Mouse (Mus musculus) hindbrain, embryonic 10.5 days (tissue): ENCODE results near the gene Gria4. TPM values are rescaled to one million over a fixed set of nuclear protein-coding genes. Genes with fewer than 3 reads are reported as not detected.
A peak's percentile ranks its signal among the peaks of the same experiment; 100 is the strongest.
"Not testable (repeated sequence)": the region's sequence is repeated elsewhere in the genome, so short reads cannot be mapped to it uniquely, and the experiment has no call there.

ENCODE experiments used
- DNase-seq: peaks from one replicate; pipeline ENCODE4 v3.0.0-alpha.2; 2017; ENCODE audit warnings: low spot score
- H3K27ac ChIP-seq: fragments of 300-500 bp; sonication (generic); 2 replicates; pipeline ENCODE4 v1.5.1; 2016; ENCODE audit warnings: mild to moderate bottlenecking, moderate library complexity
- H3K27me3 ChIP-seq: fragments of 300-500 bp; sonication (generic); 2 replicates; pipeline ENCODE4 v1.6.1; 2016; ENCODE audit warnings: mild to moderate bottlenecking; ENCODE audit not compliant: poor library complexity, insufficient read depth, severe bottlenecking
- H3K36me3 ChIP-seq: fragments of 300-500 bp; sonication (generic); 2 replicates; pipeline ENCODE4 v1.6.1; 2016; ENCODE audit warnings: mild to moderate bottlenecking, moderate library complexity
- H3K4me1 ChIP-seq: fragments of 300-500 bp; sonication (generic); replicated peaks from 2 replicates; pipeline ENCODE4 v1.6.1; 2016; ENCODE audit warnings: mild to moderate bottlenecking
- H3K4me3 ChIP-seq: fragments of 300-500 bp; sonication (generic); 2 replicates; pipeline ENCODE4 v1.5.1; 2016; ENCODE audit warnings: mild to moderate bottlenecking, moderate library complexity
- H3K9me3 ChIP-seq: fragments of 300-500 bp; sonication (generic); 2 replicates; pipeline ENCODE4 v1.6.1; 2016; ENCODE audit warnings: mild to moderate bottlenecking, moderate library complexity
- WGBS: fragments of 180-500 bp; shearing (Covaris S2); methylation state at CpG from one replicate; pipeline ENCODE4 v1.1.7; 2016; 5-methylcytosine and 5-hydroxymethylcytosine counted together
- polyA plus RNA-seq: library from polyadenylated mRNA; unstranded; fragments of >200 nt; fragmentation: Nextera tagmentation; extraction: Ambion mirVana; gene quantifications from 2 replicates; pipeline ENCODE4 v1.2.1, GENCODE M21; 2016

Gene Gria4
- 6.2 and 8.0 TPM in 2 replicates for polyA plus RNA-seq

DNA sequence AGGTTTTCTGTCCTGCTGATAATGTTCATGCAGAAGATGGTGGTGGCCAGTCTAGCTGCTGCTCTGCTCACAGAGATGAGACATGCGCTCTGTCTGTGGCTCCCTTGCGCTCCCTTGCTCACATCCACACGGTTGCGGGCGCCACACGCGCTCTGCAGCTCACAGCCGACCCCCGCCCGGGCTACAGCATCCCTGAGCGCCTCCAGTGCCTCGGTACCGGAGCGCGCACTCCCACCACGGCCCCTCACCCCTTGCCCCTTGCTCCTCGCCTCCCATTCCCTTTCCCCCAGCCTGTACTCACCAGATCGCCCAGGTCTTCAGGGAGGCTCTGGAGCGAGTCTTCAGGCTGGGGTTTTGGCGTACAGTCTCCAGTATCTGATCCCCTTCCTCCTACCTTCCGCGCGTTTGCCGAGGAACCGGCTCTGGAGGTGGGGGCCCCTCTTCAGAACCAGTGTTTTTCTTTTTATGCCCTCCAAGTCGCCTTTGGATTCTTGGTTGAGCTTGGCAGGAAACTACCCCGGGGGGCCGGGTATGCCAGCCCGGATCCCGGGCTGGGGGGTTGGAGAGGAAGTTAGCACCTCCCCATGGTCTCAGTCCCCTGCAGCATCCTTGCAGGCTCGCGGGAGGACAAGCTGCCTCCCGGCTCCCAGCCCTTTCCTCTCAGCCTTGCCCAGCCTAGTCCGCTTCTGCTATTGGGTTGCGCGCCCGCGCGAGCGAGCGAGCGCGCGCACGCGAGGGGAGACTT lies at the start of gene Gria4:
Gene Gria4, minus strand, starts transcription at position 691 of the 745 bp plus-strand sequence.
- under 1% methylated on average over 46 of the region's 46 CpGs for WGBS
- no peaks in the 10 kb centered on the region; the same call in 1 of the 2 replicates for H3K4me1 ChIP-seq
- H3K9me3 ChIP-seq = no peaks in the 10 kb centered on the region
- peak within 1 kb of the TSS; percentile 66 for H3K4me3 ChIP-seq
- H3K27ac ChIP-seq = peak within 1 kb of the TSS; percentile 86
- DNase-seq = peak; percentile 84
- no peaks in the 10 kb centered on the region for H3K36me3 ChIP-seq
- no peaks in the 10 kb centered on the region for H3K27me3 ChIP-seq

DNA sequence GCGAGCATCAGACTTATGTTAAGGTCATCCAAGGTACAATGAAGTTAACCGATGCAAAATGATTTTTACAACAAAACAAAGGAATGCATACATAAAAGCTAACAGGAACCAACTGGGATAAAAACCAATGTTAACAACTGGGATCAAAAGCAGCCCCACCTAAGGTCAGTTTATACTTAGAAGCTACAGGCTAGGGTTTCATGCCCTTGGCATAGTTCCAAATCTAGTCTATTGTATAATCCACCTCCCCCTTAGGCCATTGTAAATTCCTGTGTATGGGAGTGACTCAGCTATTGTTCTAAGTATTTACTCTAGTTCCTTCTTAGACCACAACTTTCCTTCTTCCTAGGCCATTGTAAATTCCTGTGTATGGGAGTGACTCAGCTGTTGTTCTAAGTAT lies 14.9 kb upstream of the Gria4 start:
- H3K36me3 ChIP-seq, H3K27ac ChIP-seq, DNase-seq, H3K27me3 ChIP-seq, H3K4me3 ChIP-seq, H3K4me1 ChIP-seq: not testable (repeated sequence)
- peaks cover 13% of the 10 kb centered on the region for H3K9me3 ChIP-seq
- WGBS = 87% methylated on average over 2 of the region's 2 CpGs

GRCm38 (mm10) chr9:4803151-4803755 lies 7.2 kb upstream of the Gria4 start:
- Histone ChIP-seq H3K36me3 (no peaks in the 10 kb centered on the region), H3K4me1 (0 out of 2 replicates have a peak, but pooled peaks cover 3% of the 10 kb centered on the region), H3K27ac (no peak overlapping the region), H3K9me3 (no peaks in the 10 kb centered on the region), H3K27me3 (no peaks in the 10 kb centered on the region), H3K4me3 (no peak overlapping the region)
- peak; percentile 2 for DNase-seq
- 57% methylated on average over 7 of the region's 7 CpGs for WGBS

DNA sequence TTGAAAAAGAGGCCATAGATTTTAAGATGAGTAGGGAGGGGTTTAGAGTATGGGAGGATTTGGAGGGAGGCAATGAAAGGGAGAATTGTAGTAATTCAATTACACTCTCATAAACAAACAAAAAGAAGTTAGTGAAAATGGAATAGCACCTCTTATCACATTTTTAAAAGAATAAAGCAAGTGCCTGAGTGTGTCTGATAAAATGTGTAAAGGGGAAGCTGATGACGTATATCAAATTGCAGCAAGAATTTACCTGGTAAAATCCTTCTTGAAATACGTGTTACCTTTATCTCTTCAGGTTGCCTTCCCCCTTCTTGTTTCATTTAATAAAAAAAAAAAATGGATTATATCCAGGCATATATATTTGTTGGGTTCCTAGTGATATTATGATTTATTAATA lies 1.4 kb upstream of the Gria4 start:
- H3K27ac ChIP-seq = no peak overlapping the region
- no peaks in the 10 kb centered on the region for H3K36me3 ChIP-seq
- no peak for DNase-seq
- H3K9me3 ChIP-seq = no peaks in the 10 kb centered on the region
- WGBS = 90% methylated on average over 2 of the region's 2 CpGs
- no peak overlapping the region for H3K4me3 ChIP-seq
- no peaks in the 10 kb centered on the region for H3K27me3 ChIP-seq
- no peaks in the 10 kb centered on the region; the same call in 1 of the 2 replicates for H3K4me1 ChIP-seq

DNA sequence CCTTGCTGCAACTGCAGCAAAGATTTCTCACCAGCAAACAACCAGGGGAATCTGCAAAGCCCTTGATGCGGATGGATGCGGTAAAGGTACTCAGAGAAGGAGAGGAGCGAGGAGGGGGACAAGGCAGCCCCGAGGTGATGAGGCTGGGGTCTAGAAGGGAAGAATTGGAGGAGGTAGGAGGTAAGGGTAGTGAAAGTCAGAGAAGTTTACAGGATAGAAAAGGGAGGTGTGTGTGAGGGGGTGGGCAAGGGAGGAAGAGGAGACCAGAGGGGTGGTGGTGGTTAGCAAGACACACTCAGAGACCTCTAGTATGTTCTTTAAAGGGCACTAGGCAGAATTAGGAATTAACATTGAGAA lies 233 bp upstream of the Gria4 start:
- Histone ChIP-seq H3K27ac (peak overlapping the region; percentile 86), H3K4me3 (peak overlapping the region; percentile 66), H3K4me1 (no peaks in the 10 kb centered on the region; the same call in 1 of the 2 replicates), H3K36me3 (no peaks in the 10 kb centered on the region), H3K9me3 (no peaks in the 10 kb centered on the region), H3K27me3 (no peaks in the 10 kb centered on the region)
- no peak for DNase-seq
- 0% methylated on average over 4 of the region's 4 CpGs for WGBS

GRCm38 (mm10) chr9:4795075-4795474 lies 959 bp downstream of the Gria4 start:
- peak overlapping the region; percentile 86 for H3K27ac ChIP-seq
- DNase-seq = peak; percentile 20
- no peaks in the 10 kb centered on the region for H3K36me3 ChIP-seq
- no peaks in the 10 kb centered on the region for H3K9me3 ChIP-seq
- WGBS = 2% methylated on average over 6 of the region's 6 CpGs
- peak overlapping the region; percentile 66 for H3K4me3 ChIP-seq
- no peaks in the 10 kb centered on the region for H3K27me3 ChIP-seq
- no peaks in the 10 kb centered on the region; the same call in 1 of the 2 replicates for H3K4me1 ChIP-seq

DNA sequence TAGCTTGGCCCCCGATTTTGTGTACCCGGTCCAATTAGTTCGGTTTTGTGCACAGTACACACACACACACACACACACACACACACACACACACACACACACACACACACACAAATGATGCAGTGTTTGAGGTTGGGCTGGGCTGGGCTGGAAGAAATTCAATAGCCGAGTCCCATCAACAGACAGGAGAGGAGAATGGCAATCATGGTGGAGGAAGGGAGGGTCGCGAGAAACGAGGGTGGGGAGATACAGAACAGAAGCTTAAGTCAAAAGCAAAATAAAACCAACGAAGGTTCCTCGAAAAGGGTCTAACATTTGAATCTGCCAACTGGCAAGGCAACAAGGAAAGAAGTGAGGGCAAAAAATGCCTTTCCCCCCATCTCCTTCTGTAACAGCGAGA lies 1.6 kb downstream of the Gria4 start:
- no peak for DNase-seq
- 32% methylated on average over 10 of the region's 10 CpGs for WGBS
- Histone ChIP-seq H3K27ac (peak overlapping the region; percentile 86; the same call in 1 of the 2 replicates), H3K9me3 (no peaks in the 10 kb centered on the region), H3K4me3 (peak overlapping the region; percentile 66), H3K27me3 (no peaks in the 10 kb centered on the region), H3K4me1 (no peaks in the 10 kb centered on the region; the same call in 1 of the 2 replicates), H3K36me3 (no peaks in the 10 kb centered on the region)

DNA sequence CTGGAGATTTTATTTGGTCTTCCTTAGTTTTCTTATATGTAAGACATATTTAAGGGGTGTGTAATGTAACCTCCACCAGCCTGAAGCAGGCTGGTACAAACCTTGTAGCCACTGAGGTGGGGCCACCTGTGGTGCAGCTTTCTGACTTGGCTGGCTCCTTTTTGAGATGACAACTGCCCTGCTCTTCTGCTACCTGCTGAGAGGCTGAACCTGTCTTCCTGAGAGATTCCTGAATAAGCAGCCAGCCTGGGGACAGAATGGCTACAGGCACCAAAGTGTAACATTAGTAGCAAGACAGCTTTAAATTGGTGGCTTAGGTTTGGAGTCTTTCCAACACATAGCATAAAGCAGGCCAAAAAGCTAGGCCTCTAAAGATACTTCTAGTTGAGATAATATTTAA lies 46.6 kb downstream of the Gria4 start:
- not testable (repeated sequence) for H3K9me3 ChIP-seq, DNase-seq, H3K4me3 ChIP-seq, H3K36me3 ChIP-seq, H3K4me1 ChIP-seq, H3K27ac ChIP-seq, H3K27me3 ChIP-seq

DNA sequence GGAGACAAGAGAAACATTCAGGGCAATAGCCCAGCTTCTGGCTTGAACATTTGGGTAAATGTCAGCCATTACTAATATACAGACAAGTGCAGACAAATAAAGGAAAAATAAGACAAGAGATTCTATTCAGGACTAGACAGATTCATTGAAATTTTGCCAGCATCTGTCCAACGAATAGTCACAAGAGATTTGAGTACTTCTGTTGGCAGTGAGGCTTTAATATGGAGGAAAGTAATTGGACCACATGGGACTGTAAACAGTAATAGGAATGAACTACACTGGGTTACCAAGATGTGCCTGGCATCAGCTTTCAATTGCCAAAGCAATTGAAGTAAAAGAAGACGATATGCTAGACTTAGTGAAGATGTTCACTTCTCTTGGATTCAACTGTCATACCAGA lies 81.9 kb downstream of the Gria4 start:
- Histone ChIP-seq H3K27ac (no peak overlapping the region), H3K9me3 (no peaks in the 10 kb centered on the region), H3K36me3 (no peaks in the 10 kb centered on the region), H3K4me1 (no peaks in the 10 kb centered on the region), H3K4me3 (no peak overlapping the region), H3K27me3 (no peaks in the 10 kb centered on the region)
- no peak for DNase-seq
- 88% methylated on average over 2 of the region's 2 CpGs for WGBS

- Histone ChIP-seq H3K36me3 (no peaks in the 10 kb centered on the region), H3K9me3 (no peaks in the 10 kb centered on the region), H3K4me1 (no peaks in the 10 kb centered on the region), H3K4me3 (no peak overlapping the region), H3K27ac (no peak overlapping the region), H3K27me3 (no peaks in the 10 kb centered on the region)
- DNase-seq = no peak
Measured at GRCm38 (mm10) chr9:4712367-4712766, 83.7 kb downstream of the Gria4 start.

GRCm38 (mm10) chr9:4687149-4687548 lies 108.9 kb downstream of the Gria4 start:
- Histone ChIP-seq H3K4me3 (no peak overlapping the region), H3K27me3 (no peaks in the 10 kb centered on the region), H3K27ac (no peak overlapping the region), H3K4me1 (no peaks in the 10 kb centered on the region), H3K36me3 (no peaks in the 10 kb centered on the region), H3K9me3 (no peaks in the 10 kb centered on the region)
- WGBS = 81% methylated on average over 1 of the region's 1 CpGs
- no peak for DNase-seq

GRCm38 (mm10) chr9:4680244-4680643 lies 115.8 kb downstream of the Gria4 start:
- no peak for DNase-seq
- Histone ChIP-seq H3K9me3 (no peaks in the 10 kb centered on the region), H3K27me3 (no peaks in the 10 kb centered on the region), H3K27ac (no peak overlapping the region), H3K4me1 (no peaks in the 10 kb centered on the region), H3K4me3 (no peak overlapping the region), H3K36me3 (no peaks in the 10 kb centered on the region)
- 90% methylated on average over 2 of the region's 2 CpGs for WGBS

- no peak overlapping the region for H3K27ac ChIP-seq
- no peak for DNase-seq
- 94% methylated on average over 1 of the region's 1 CpGs for WGBS
- H3K27me3 ChIP-seq = no peaks in the 10 kb centered on the region
- H3K9me3 ChIP-seq = no peaks in the 10 kb centered on the region
- no peak overlapping the region for H3K4me3 ChIP-seq
- no peaks in the 10 kb centered on the region for H3K4me1 ChIP-seq
- no peaks in the 10 kb centered on the region for H3K36me3 ChIP-seq
Measured at GRCm38 (mm10) chr9:4679099-4679498, 116.9 kb downstream of the Gria4 start.
